Mouse (Mus musculus): ENCODE results near the gene Fgfr2.
A peak's percentile ranks its signal among the peaks of the same experiment; 100 is the strongest.

Gene Fgfr2

GRCm38 (mm10) chr7:132763351-132763750 lies 359.8 kb downstream of the Fgfr2 start:
- DNase-seq (ENCODE audit: low read depth in 1 of 2, low spot score in 2 of 2), result no peak

DNA sequence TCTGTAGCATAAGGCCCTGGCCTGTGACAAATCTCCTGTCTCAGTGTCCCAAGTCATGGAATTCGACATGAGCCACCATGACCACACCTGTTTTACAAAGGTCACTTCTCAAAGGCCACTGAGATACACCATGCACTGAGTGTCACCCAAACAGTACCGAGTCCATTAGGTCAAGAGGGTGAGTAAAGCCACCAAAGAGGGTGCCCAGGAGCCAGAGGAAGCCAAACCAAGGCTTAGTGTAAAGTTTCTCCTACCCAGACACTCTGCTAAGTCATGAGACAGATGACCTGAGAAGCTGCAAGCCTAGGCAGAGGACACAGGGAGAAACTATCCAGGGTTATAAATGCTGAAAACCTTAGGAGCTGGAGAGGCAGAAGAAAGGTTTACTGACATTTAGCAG lies 361.7 kb downstream of the Fgfr2 start:
- DNase-seq (ENCODE audit: low read depth in 1 of 2, low spot score in 2 of 2), result no peak

DNA sequence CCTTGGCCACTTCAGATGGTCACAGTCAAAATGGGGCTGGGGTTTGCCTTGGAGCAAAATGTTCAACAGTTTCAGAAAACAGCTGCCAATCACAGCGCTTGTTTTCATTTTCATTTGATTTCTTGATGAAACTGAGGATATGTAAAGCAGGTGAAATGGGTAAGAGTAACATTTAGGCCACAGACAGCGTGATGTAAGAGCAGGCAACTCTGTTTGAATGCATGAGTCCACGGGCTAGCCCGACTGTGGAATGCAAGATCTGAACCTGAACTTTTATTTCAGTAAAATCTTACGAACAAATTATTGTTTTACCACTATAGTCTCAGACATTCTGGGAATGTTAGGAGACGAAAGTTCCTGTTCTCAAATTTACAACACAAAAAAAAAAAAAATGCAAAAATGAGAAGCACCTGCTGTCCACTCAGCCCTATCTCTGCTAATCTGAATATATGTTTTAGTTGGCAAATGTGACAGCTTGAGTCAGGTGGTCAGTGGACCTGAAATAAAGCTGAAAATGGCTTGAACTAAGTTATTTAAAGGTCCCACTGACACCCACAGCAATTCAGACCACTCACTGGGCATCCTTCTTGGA lies 362.5 kb downstream of the Fgfr2 start:
- no peak for DNase-seq (ENCODE audit: low read depth in 1 of 2, low spot score in 2 of 2)

GRCm38 (mm10) chr7:132759926-132760325 lies 363.2 kb downstream of the Fgfr2 start:
- DNase-seq (ENCODE audit: low read depth in 1 of 2, low spot score in 2 of 2), result no peak

GRCm38 (mm10) chr7:132759405-132759891 lies 363.7 kb downstream of the Fgfr2 start:
- no peak for DNase-seq (ENCODE audit: low read depth in 1 of 2, low spot score in 2 of 2)

GRCm38 (mm10) chr7:132758875-132759274 lies 364.3 kb downstream of the Fgfr2 start:
- DNase-seq (ENCODE audit: low read depth in 1 of 2, low spot score in 2 of 2), result no peak

GRCm38 (mm10) chr7:132756325-132756724 lies 366.8 kb downstream of the Fgfr2 start:
- no peak for DNase-seq (ENCODE audit: low read depth in 1 of 2, low spot score in 2 of 2)

- no peak for DNase-seq (ENCODE audit: low read depth in 1 of 2, low spot score in 2 of 2)
These were observed 368.8 kb downstream of the Fgfr2 start for GRCm38 (mm10) chr7:132754389-132754750.

DNA sequence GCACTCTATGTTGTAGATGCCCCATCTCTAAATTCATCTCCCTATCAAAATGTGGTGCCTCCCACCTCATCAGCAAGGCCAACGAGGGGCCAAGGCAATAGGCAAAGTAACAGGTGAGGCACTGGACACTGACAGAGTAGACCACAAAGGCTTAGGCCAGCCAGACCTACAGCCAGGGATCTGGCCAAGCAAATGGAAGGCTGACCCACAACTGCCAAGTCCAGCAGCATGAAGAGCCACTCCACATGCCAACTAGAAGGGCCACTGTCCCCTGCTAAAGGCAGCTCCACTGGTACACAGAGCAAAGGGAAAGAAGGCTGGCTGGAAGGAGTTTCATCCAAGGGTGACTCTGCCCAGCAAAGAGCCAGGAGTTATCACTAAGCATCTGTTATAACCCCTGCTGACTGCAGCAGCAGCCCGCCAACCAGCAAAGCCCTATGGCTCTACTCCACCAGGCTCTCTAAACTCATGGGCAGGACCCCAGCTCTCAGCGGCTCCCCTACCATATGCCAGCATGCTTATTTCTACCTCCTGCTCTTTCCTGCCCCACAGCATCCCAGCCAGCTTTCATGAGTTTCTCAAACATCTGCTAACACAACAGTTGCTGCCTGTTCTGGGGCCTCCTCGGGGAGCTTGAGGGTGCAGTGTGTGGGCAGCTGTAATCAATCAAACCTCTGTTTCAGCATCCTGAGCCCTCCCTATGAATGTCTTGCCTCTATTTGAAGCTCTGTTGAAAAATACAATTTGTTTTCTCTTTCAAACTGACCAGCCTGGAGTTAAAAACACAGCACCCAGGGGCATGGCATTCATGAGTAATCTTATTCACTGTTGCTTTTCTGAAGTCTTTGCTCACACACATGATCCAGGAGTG lies 369.4 kb downstream of the Fgfr2 start:
- DNase-seq (ENCODE audit: low read depth in 1 of 2, low spot score in 2 of 2), result no peak

- DNase-seq (ENCODE audit: low read depth in 1 of 2, low spot score in 2 of 2), result no peak
These were observed 371.4 kb downstream of the Fgfr2 start for GRCm38 (mm10) chr7:132751716-132752115.

DNA sequence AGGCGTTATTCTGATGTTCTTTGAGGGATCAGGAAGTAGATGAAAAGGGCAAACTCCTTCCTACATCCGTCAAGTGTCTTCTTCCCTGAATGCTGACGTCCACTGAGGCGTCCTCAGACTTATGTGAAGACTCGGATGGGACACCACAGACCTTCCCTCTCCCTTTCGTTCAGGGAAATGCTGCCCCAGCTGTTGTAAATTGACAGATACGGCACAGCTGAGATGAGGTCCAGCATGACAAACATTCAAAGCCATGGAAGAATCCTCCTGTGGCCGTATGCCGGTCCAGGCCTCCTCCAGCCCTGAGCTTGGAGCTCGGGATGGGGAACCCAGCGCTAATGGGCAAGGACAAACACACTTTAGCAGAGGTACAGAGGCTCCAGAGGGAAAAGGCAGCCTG lies 373.6 kb downstream of the Fgfr2 start:
- DNase-seq (ENCODE audit: low read depth in 1 of 2, low spot score in 2 of 2), result no peak

GRCm38 (mm10) chr7:132748076-132748769 lies 374.9 kb downstream of the Fgfr2 start:
- DNase-seq (ENCODE audit: low read depth in 1 of 2, low spot score in 2 of 2), result no peak

DNA sequence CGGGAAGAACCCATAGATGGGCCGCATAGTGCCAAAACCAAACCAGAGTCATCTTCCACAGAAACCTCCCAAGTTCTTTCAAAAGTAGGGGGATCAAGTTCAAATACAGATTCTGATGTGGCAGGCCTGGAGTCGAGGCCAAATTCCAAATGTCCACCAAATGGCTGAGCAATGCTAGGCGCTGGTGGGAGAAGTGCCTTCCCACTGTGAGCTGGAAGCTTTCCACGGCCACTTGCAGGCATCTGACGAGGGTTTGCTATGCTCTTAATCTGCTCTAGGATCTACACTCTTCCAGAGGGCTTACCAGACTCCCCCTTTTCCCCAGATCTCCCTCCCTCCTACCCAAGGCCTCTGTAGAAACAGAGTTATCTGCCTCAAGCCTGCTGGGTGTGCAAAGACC lies 376.1 kb downstream of the Fgfr2 start:
- no peak for DNase-seq (ENCODE audit: low read depth in 1 of 2, low spot score in 2 of 2)

- DNase-seq (ENCODE audit: low read depth in 1 of 2, low spot score in 2 of 2), result no peak
These were observed 380.2 kb downstream of the Fgfr2 start for GRCm38 (mm10) chr7:132742912-132743311.

DNA sequence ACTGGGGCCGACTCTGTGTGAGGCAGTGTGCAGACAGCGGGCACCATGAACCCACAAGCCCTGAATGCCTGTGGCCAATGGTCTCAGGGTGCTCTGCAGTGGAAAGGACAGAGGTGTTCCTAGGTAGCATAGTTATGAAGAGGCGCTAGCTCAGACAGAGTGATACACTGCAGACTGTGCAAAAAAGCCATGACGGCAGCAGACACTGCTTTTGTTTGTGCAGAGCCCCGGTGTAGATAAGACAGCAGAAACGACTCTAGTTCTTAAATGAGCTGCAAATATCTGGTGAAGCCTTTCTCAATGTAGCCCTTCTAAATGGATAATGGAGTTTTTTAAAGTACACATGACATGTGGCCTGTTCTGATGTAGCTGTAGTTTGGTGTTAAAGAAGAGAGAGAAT lies 383.3 kb downstream of the Fgfr2 start:
- no peak for DNase-seq (ENCODE audit: low read depth in 1 of 2, low spot score in 2 of 2)

GRCm38 (mm10) chr7:132738844-132739243 lies 384.3 kb downstream of the Fgfr2 start:
- no peak for DNase-seq (ENCODE audit: low read depth in 1 of 2, low spot score in 2 of 2)

DNA sequence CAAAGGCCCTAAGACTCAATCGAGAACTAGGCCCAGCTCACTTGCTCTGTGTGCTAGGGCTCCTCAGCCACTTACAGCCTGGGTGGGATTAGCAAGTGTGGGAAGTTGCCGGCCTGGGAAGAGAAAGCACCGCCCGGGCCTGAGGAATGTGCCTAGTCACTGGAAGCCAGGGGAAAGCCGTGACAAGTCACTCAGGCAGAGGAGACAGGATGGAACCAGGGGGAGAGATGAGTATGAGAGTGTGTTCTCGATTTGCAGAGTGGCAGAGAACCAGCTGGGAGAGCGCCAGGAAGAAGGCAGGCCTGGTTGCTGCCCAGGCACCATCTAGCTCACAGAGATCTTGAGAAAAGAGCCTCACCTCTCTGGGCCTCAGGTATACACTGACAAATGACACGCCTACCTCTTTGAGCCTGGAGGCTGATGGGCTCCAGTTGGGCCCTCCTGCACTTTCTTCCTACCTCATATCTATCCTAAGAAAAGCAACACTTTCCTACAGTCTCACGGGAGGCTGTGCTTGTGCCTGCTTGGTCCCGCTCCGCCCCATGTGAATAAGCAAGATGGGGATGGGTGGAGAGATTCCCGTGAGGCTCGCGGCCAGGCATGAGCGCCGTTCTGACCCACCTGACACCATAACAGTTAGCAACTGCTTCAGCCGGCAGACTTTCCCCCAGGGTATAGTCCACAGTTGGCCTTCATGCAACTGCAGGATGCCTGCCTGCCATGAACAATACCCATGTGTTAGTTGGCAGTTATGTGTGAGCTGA lies 386.9 kb downstream of the Fgfr2 start:
- no peak for DNase-seq (ENCODE audit: low read depth in 1 of 2, low spot score in 2 of 2)

GRCm38 (mm10) chr7:132735145-132735544 lies 388.0 kb downstream of the Fgfr2 start:
- DNase-seq (ENCODE audit: low read depth in 1 of 2, low spot score in 2 of 2), result peak; percentile 67 to 80

DNA sequence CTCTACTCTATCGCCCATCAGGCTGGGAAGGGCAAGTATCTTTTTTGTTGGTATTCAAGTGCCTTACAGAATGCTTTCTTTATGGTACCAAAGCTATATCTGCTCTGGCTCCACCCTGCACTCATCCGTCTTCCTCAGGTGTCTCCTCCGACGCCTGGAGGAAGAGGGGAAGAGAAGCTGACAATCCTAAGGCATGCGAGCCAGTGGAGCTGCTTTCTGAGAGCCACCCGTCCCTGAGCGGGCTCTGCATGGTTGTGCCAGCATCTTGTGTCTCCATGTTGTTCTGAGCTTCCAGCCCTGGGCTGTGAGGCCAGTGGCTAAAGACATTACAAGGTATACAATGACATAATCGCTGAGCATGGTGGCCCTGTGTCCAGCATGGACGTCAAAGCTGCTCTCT lies 388.9 kb downstream of the Fgfr2 start:
- DNase-seq (ENCODE audit: low read depth in 1 of 2, low spot score in 2 of 2), result no peak

GRCm38 (mm10) chr7:132733521-132733920 lies 389.6 kb downstream of the Fgfr2 start:
- DNase-seq (ENCODE audit: low read depth in 1 of 2, low spot score in 2 of 2), result no peak

GRCm38 (mm10) chr7:132732136-132732789 lies 390.9 kb downstream of the Fgfr2 start:
- DNase-seq (ENCODE audit: low read depth in 1 of 2, low spot score in 2 of 2), result no peak

All from monocyte, adult 2 months (primary cell).